Mouse (Mus musculus) bone marrow macrophage, adult 2 months (primary cell): ENCODE data around the gene Cfap97.

ENCODE experiments used
- CTCF ChIP-seq: IDR thresholded peaks from 2 replicates; pipeline ENCODE4 v1.5.1; 2012; ENCODE audit warnings: low read depth, mild to moderate bottlenecking, low read length, moderate library complexity
- POLR2A ChIP-seq: IDR thresholded peaks from 2 replicates; pipeline ENCODE4 v1.6.1; 2012; ENCODE audit warnings: mild to moderate bottlenecking, low read depth, low read length, borderline replicate concordance

- no peak for TF ChIP-seq CTCF
- TF ChIP-seq POLR2A: no peak
Measured at GRCm38 (mm10) chr8:46103434-46103833, 48.1 kb upstream of the Cfap97 start.
